Mouse (Mus musculus) kidney, adult 11 months (tissue): ENCODE results near the gene Stk24.

Source experiments
- DNase-seq: peaks from one replicate; pipeline ENCODE4 v3.0.0; 2022

Gene Stk24

DNA sequence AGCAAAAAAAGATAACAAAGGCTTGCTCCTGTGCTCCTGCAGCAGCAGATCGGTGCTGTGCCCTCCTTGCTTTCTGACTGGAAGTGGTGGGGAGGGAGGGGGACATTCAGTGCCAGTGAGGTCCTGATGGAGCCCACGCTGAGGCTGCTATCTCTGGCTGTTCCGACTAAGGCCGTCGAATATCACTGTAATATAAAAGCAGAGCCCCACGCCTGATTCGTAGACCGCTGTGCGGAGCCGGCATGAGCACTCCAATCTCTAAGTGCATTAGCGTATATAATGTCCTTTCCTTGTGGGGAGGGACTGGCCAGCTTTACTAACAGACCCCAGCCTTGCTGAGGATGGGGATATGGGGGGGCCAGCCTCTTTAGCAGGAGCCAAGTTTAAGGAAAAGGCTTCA is 120.5 kb downstream of the Stk24 start:
- no peak for DNase-seq

DNA sequence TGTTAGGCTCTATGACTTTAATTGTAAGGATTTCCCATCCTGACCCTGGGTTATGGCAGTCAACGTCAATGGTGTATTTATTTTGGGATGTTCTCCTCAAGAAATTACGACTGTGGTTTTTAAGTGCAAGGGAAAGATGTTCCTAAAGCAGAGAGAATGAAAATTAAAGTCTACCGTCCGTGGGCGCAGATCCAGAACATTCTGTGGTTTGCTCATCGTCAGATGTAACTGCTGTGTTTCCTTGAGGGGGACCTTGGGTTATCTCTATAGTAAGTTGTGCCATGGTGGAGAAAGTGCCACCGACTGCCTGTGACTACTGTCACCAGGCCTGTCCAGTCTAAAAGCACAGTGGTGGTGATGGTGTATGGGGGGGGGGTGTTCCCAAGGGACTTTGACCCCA is 122.9 kb downstream of the Stk24 start:
- DNase-seq, result no peak

DNA sequence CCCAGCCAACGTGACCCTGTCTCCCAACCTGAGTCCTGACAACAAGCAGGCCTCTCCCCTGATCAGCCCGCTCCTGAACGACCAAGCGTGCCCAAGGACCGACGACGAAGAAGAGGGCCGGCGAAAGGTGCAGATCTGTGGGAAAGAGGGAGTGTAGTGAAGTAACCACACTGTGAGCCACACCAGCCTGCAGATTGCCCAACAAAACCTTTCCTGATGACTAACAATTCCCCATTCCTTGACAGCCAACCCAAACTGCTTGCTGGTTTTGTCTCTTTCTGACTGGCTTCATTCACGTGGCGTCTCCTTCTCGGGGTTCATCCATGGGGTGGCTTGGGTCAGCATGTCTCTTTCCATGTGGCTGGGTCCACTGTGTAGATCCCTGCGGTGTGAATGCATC is 124.3 kb downstream of the Stk24 start:
- no peak for DNase-seq

DNA sequence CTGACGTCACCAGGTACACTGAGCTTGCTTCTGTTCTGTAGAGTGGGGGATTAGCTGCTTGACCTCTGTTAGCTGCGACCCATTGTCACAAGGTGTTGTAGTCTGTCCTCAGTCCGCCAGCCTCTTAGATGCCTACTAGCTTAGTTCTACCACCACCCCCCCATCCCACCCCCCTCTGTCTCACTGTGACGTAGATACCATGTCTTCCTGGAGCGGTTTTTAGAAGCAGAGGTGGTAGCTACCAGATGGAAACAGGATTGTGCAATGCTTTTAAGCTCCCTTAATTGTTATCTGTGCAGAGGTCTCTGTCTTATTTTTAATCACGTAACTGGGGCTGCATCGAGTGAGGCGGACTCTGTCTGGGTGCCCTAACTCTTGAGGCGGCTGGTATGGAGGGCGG is 124.9 kb downstream of the Stk24 start:
- DNase-seq, result no peak

DNA sequence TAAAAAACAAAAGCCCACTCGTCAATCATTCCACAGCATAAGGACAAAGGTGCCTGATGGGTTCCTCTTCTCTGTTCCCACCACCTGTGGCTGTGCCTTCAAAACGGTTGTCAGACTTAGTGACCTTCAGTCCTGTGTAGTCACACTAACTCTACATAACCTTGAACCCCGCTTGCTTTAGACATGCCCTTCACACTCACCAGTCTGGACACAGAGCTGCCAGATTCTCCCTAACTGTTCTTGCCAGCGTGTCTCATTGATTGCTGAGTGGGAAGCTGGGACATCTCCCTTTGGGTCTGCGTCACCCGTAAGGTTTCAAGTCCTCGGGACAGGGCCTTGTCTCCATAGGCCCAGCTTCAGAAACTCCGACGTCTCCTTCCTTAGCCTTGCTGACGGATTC is 127.3 kb downstream of the Stk24 start:
- DNase-seq, result no peak

DNA sequence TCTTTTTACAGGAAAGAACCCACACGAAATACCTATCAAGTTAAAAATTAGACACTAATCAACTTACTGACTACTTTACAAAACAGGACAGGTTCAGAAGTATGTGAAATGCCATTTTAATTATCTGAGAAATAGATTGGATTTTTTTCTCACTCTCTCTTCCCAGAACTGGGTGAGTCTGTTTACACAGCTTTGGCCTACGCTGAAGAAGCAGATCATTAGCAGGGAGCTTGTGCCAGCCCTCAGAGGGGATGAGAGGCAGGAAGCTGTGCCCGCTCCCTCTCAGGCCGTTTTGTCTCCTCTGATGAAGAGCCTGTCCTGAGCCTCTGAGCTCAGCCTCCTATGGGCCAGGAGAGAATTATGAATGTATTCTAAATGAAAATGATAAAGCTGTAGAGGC is 128.1 kb downstream of the Stk24 start:
- no peak for DNase-seq

DNA sequence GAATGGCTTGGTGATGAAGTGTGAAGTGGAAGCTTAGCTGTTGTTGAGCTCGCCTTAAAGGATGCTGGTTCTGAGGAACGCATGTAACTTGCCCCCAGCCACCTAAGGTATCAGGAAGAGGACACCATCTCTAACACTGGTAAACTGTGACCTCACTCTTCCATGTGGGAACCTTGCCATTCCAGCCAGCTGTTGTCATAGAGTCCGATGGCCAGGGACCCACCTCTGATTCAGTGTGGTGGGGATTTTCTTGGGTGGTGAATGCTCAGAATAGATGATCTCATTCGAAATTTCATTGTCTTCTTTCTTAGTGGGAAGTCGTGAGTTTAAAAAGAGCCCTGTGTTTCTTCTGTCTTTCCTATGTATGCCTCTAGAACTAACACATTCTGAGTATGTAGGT is 128.7 kb downstream of the Stk24 start:
- no peak for DNase-seq

DNA sequence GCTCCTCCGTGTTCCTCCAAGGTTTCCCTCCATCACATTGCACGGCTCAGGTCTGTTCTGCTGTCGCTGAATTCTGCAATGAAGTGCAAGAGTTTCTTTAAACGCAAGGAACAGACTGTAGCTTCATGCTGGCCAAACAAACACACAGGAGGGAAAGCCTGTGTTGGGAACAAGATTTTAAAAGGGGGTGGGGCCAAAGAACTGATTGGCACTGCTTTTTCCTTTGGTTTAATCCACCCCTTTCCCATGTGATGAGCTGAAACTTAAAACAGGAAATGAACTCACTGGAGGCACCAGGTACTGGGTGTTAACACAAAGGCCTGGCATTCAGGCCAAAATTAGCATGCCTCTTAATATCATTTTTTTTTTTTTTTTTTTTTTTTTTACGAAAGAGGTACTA is 131.5 kb downstream of the Stk24 start:
- DNase-seq, result no peak

DNA sequence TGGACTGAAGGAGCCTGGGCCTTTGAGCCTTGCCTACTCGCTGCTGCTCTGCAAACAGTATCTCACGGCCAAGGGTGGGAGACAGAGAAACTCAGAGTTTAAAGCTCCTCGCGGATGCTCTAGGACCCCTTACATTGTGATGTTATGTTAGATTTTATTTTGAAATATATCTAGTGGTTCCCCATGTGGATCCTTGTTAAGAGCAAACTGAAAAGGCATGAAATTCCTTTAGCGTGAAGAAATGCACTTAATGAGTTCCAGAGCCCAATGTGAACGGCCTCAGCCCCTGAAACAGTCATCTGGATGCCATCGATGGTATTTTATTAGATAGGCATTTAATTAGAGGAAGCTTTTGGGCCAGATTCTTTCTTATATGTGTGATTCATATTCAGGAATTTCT is 132.5 kb downstream of the Stk24 start:
- no peak for DNase-seq

DNA sequence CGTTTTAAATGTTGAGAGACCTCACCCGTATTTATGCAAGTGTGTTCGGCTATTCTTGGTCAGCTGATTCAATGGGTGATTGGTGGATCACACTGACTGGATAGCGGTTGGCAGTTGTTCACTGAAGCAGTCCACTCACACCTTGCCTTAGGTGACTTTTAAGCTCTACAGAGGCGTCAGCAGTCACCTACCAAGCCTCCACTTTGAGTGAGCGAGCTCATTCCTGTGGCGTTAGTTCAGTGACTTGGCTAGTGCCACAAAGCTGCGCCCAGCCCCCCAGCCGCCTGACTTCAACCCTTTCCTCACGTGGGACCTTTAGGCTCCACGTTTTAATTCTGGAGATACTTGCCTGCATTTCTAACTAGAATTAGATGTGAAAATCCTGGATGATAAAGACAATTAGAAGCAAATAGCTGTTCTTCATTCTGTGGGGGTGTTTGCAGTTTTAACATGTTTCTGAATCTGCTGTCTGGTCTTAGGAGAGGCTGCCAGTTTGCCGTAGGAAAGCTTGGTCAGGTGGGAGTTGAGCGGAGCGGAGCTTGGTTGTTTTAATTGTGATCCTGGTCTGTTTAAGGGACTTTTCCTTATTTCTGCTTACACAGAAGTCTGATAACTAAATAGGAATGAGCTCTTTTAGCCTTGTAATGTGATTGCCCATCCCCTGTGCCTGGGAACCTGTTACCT is 133.6 kb downstream of the Stk24 start:
- DNase-seq, result no peak

DNA sequence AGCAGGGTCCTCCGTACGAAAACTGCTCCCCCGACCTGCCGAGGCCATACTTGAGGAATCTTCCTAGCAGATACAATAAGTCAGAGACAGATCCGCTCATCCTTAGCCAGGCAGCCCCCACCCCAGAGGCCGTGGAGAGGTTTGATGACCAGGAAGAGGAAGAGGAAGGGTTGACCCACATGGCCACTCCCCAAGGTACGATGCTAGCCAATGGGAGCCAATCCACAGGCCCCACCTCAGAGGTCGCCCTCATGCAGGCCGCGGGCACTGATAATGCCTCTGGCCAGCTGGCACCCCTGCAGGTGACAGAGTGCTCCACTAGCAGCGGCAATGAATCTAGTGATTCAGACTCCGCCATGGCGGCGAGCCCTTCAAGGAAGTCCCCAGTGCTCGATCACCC is 135.7 kb downstream of the Stk24 start:
- no peak for DNase-seq

DNA sequence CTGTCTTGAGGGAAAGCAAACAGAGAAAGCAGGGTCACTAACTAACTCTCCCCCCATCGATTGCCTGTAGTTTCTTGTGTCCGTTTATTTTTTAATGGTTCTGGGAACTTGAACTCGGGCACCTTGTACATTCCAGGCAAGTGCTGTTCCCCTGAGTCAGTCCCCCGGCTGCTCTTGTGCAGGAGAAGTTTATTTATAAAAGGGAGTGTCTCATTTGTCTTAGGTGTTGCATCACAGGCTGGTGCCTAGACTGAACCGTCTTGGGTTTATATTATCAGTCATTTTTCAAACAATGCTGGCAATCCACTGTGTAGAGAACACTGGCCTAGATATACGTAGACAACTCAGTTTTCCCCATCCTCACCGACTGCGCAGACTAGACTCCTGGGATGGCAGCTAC is 140.4 kb downstream of the Stk24 start:
- DNase-seq, result no peak

DNA sequence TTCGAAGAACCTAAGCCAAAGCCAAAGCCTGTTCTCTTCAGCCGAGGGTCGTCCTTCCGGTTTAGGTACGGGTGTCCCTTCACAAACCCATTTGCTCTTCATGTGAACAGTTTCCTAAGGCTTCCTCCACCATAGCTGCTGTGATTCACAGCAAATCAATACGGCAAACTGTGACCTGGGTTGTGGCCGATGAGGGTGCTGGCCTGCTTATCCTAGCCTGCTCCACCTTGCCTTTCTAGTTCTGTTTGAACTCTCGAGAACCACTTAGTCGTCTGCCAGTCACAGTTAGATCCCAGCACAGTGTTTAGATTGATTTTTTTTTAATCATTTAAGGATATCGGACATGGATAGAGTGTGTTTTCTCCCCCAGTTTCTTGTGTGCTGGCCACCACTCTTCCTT is 141.1 kb downstream of the Stk24 start:
- no peak for DNase-seq

DNA sequence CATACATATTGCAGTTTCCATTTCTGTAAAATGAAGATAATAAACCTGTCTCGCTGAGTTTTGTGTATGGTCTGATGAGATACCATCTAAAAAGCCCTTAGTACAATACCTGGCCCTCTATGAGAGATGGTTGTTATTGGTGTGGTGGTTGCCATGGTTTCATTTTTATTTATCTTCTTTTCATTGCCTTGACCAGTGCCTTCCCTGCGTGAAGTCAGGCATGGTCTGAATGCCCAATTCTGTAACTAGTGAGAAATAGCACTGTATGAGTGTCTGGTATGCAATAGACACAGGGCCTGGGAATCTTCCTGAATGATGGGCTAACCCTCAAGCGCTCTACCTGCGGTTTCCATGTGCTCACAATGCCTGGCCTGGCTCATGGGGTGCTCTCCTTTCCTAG is 143.1 kb downstream of the Stk24 start:
- no peak for DNase-seq
